Comparison of ENCODE assay signal across 9 mouse cellular contexts in the genomic region with DNA sequence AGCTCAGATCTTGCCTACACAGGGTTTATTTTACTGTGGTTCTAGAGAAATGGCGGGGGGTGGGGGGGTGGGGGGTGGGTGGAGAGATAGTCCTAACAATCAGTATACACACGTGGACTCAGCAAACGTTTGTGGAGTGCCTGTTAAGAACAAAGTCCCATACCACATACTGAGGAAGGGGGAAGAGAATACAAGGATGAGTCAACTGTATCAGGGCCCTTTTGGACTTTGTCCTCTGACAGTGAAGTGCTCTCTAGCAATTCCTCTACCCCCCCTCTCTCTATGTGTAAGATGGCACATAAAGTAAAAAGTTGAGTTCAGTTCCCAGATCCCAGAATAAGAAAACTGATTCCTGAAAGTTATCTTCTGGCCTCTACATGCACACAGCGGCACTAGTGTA.
"Had no signal": no experiment of that assay in that cellular context is flagged by ENCODE, and none has a peak within 500 bp of the region (broad histone marks: within the 10 kb centered on the region; RNA-seq: fewer than 3 reads in every experiment).

No protein-coding gene starts in this region.

- H3K4me1 ChIP-seq: limb, embryonic 13.5 days had no signal

- H3K27me3 ChIP-seq: hindbrain, embryonic 15.5 days; limb, embryonic 13.5 days; liver, embryonic 13.5 days; midbrain, embryonic 13.5 days had no signal

- ATAC-seq: midbrain, embryonic 16.5 days had no signal

- H3K36me3 ChIP-seq: hindbrain, embryonic 15.5 days; limb, embryonic 10.5 days; limb, embryonic 13.5 days; liver, embryonic 13.5 days; midbrain, embryonic 13.5 days had no signal

- H3K27ac ChIP-seq: hindbrain, embryonic 15.5 days; limb, embryonic 10.5 days; limb, embryonic 13.5 days; liver, embryonic 13.5 days; macrophage; midbrain, embryonic 13.5 days; stomach, postnatal 0 days had no signal

- H3K4me3 ChIP-seq: hindbrain, embryonic 15.5 days; limb, embryonic 10.5 days; limb, embryonic 13.5 days; liver, embryonic 13.5 days; midbrain, embryonic 13.5 days had no signal

- H3K9ac ChIP-seq: hindbrain, embryonic 15.5 days; limb, embryonic 13.5 days; liver, embryonic 13.5 days; lung, embryonic 14.5 days; midbrain, embryonic 13.5 days had no signal

- H3K9me3 ChIP-seq: hindbrain, embryonic 15.5 days; limb, embryonic 10.5 days; limb, embryonic 13.5 days; liver, embryonic 13.5 days; midbrain, embryonic 13.5 days had no signal

- H3K4me2 ChIP-seq: hindbrain, embryonic 15.5 days; limb, embryonic 13.5 days; liver, embryonic 13.5 days; lung, embryonic 14.5 days; midbrain, embryonic 13.5 days had no signal
